Mouse (Mus musculus) small intestine, adult 2 months (tissue): ENCODE results near the gene Ankra2.

Experiments used
- CTCF ChIP-seq: fragments of 200-500 bp; IDR thresholded peaks from 2 replicates; pipeline ENCODE4 v1.5.1; 2012; ENCODE audit warnings: low read depth, mild to moderate bottlenecking, control low read depth, inconsistent platforms, low read length, moderate library complexity, mixed read lengths; ENCODE audit not compliant: insufficient replicate concordance, insufficient read length; ENCODE audit errors: extremely low read depth
- POLR2A ChIP-seq: fragments of 200-500 bp; IDR thresholded peaks from 2 replicates; pipeline ENCODE4 v1.6.1; 2012; ENCODE audit warnings: low read depth, mild to moderate bottlenecking, control low read depth, inconsistent platforms, low read length, moderate library complexity

DNA sequence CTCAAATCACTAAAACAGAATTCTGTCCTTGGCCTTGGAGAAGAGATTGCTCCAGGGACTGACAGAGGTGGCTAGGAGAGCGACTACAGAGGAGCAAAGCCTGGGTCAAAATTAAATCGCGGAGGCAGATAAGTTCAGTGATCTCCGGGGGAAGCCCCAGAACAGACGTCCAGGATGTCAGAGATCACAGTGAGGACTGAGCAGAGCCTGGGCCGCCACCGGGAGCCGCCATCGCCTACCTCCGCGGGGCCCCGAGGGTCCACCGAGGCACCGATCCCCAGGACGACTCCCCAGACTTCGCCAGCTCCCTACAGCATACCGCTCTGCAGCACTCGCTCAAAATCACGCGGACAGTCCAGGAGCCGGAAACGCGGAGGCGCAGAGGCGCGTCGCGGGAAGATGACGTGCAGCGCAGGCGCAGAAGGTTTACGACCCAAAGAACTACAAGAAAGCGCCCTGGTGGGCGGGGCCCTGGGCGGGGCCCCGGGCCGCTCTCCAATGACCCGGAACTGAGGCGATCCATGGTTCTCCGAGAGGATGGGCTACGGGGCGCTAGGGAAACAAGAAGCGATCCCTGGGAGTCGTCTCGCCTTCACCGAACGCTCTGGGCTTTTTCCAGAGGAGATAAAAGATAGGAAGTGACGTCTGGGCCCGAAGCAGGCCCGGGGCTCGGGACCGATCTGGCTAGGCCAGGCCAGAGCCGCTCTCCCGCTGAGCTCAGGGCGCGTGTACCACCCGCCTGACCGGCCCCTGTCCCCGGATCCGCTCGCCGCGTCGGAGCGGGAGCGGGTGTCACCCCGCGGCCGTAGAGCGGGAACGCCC is at the start of gene Ankra2, which contains the start of gene Utp15:
- TF ChIP-seq CTCF (no peak), POLR2A (peak; percentile 73)
